ENCODE assay signal across 27 mouse cellular contexts in the genomic region with DNA sequence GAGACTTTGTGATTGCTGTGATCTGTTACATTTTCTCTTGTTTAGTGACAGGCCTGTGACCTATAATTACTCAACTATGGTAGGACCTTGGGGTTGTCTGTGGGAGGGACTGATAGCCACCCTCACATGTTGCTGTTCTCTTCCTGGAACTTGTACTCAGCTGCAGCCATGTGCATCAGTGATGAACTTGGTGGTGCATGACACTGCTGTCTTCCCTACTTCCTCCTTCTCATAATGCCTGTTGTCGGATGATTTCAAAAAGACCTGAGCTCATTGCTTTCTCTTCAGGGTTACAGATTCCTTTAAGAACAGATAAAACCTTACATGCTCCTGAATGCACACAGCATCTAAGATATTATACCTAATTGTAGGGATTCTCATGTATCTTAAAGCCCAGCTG. TPM values are rescaled to one million over a fixed set of nuclear protein-coding genes. Genes with fewer than 3 reads are reported as not detected.
DNase-seq lines count a peak whose midpoint lies in the region; ATAC-seq and TF ChIP-seq lines count a peak whose summit lies in the region.
"Had no signal": no experiment of that assay in that cellular context is flagged by ENCODE, and none has a peak within 500 bp of the region (broad histone marks: within the 10 kb centered on the region; RNA-seq: fewer than 3 reads in every experiment).

No protein-coding gene starts in this region.

- peaks cover 20% of the 10 kb centered on the region for H3K4me1 ChIP-seq in liver, postnatal 0 days (ENCODE audit: insufficient read depth)
- H3K4me1 ChIP-seq in liver, embryonic 12.5 days: peaks cover 34% of the 10 kb centered on the region
- peaks cover 57% of the 10 kb centered on the region for H3K4me1 ChIP-seq in G1E (ENCODE audit: insufficient read depth, low read depth, low read length)
- 0 out of 2 replicates have a peak, but pooled peaks cover 4% of the 10 kb centered on the region for H3K4me1 ChIP-seq in midbrain, postnatal 0 days (ENCODE audit: insufficient read depth, low read length)

- DNase-seq in liver, postnatal 0 days: no peak
- peak; percentile 51 for DNase-seq in G1E (ENCODE audit: low spot score)
- peak; percentile 12 for DNase-seq in induced T-regulatory cell, adult 2 months (ENCODE audit: low read depth)
- no peak for DNase-seq in left cerebral cortex, adult 2 months (ENCODE audit: extremely low spot score in 1 of 2, low spot score in 2 of 2)
- DNase-seq in midbrain, postnatal 0 days (ENCODE audit: low spot score): no peak
- DNase-seq in adrenal gland, adult 18-20 months (ENCODE audit: low spot score in 2 of 2): no peak
- DNase-seq: adrenal gland, adult 2 months; cerebellum, adult 11-12 months; cerebellum, postnatal 25 days; embryo, embryonic 11 days; gastrocnemius, postnatal 14 days; heart, adult 18-20 months; heart, postnatal 10 days; kidney, adult 18-20 months; kidney, postnatal 10 days; lung, adult 18-20 months; lung, postnatal 14 days; right cerebral cortex, postnatal 25 days; thymus, postnatal 25 days had no signal

- no peak overlapping the region for H3K4me2 ChIP-seq in liver, postnatal 0 days (ENCODE audit: low read depth, low read length)
- H3K4me2 ChIP-seq in liver, embryonic 12.5 days: no peak overlapping the region
- H3K4me2 ChIP-seq in midbrain, postnatal 0 days (ENCODE audit: low read depth, low read length, poor library complexity, severe bottlenecking): no peak overlapping the region
- H3K4me2 ChIP-seq: heart, embryonic 12.5 days; stomach, embryonic 15.5 days had no signal

- no peak for TF ChIP-seq EP300 in liver, postnatal 0 days (IDR thresholded peaks at IDR 0.05; ENCODE audit: low read depth)

- H3K27ac ChIP-seq in liver, postnatal 0 days (ENCODE audit: low read depth): no peak overlapping the region
- no peak overlapping the region for H3K27ac ChIP-seq in liver, embryonic 12.5 days
- H3K27ac ChIP-seq in left cerebral cortex, adult 2 months: no peak overlapping the region
- no peak overlapping the region for H3K27ac ChIP-seq in midbrain, postnatal 0 days (ENCODE audit: low read depth, low read length)
- H3K27ac ChIP-seq: layer of hippocampus, adult 2 months; midbrain, embryonic 10.5 days; stomach, embryonic 15.5 days had no signal

- H3K9me3 ChIP-seq in liver, postnatal 0 days (ENCODE audit: low read length): no peaks in the 10 kb centered on the region
- no peaks in the 10 kb centered on the region for H3K9me3 ChIP-seq in liver, embryonic 12.5 days (replicated peaks)
- H3K9me3 ChIP-seq in G1E (replicated peaks): no peaks in the 10 kb centered on the region
- H3K9me3 ChIP-seq in midbrain, postnatal 0 days (ENCODE audit: low read length): no peaks in the 10 kb centered on the region
- H3K9me3 ChIP-seq: heart, embryonic 12.5 days; midbrain, embryonic 10.5 days; stomach, embryonic 15.5 days had no signal

- H3K36me3 ChIP-seq in liver, postnatal 0 days (replicated peaks; ENCODE audit: insufficient read depth, low read length): peaks cover 8% of the 10 kb centered on the region
- peaks cover 31% of the 10 kb centered on the region for H3K36me3 ChIP-seq in liver, embryonic 12.5 days
- peaks cover 50% of the 10 kb centered on the region for H3K36me3 ChIP-seq in G1E (replicated peaks)
- peaks cover 14% of the 10 kb centered on the region for H3K36me3 ChIP-seq in midbrain, postnatal 0 days (ENCODE audit: insufficient read depth, low read length)

- ATAC-seq in liver, postnatal 0 days: peak; percentile 22; the same call in 1 of the 2 replicates
- no peak for ATAC-seq in liver, embryonic 12.5 days
- peak; percentile 85 for ATAC-seq in G1E (ENCODE audit: extremely low read depth, insufficient number of reproducible peaks, low FRiP score, poor library complexity, severe bottlenecking)
- peak; percentile 87 for ATAC-seq in neutrophil, adult 5-6 weeks (ENCODE audit: extremely low read depth, insufficient number of reproducible peaks, low FRiP score, poor library complexity, severe bottlenecking)
- no peak for ATAC-seq in midbrain, postnatal 0 days (ENCODE audit: low FRiP score)
- ATAC-seq: forebrain, embryonic 16.5 days; inflammation-experienced regulatory T-cells, adult 6 months had no signal

- no peaks in the 10 kb centered on the region for H3K27me3 ChIP-seq in liver, postnatal 0 days (ENCODE audit: insufficient read depth, low read length)
- H3K27me3 ChIP-seq in liver, embryonic 12.5 days (replicated peaks): no peaks in the 10 kb centered on the region
- no peaks in the 10 kb centered on the region for H3K27me3 ChIP-seq in G1E (ENCODE audit: insufficient read depth, low read length)
- no peaks in the 10 kb centered on the region for H3K27me3 ChIP-seq in midbrain, postnatal 0 days (ENCODE audit: insufficient read depth, low read length)
- H3K27me3 ChIP-seq: heart, embryonic 12.5 days; stomach, embryonic 15.5 days had no signal

- no peak overlapping the region for H3K9ac ChIP-seq in liver, postnatal 0 days (replicated peaks)
- H3K9ac ChIP-seq in liver, embryonic 12.5 days: no peak overlapping the region
- no peak overlapping the region for H3K9ac ChIP-seq in midbrain, postnatal 0 days (replicated peaks; ENCODE audit: low read length, poor library complexity, severe bottlenecking)
- H3K9ac ChIP-seq: heart, embryonic 12.5 days; stomach, embryonic 15.5 days had no signal

- no peak overlapping the region for H3K4me3 ChIP-seq in liver, postnatal 0 days (ENCODE audit: low read depth, low read length)
- no peak overlapping the region for H3K4me3 ChIP-seq in liver, embryonic 12.5 days
- no peak overlapping the region; the same call in 1 of the 2 replicates for H3K4me3 ChIP-seq in G1E (ENCODE audit: low read depth, low read length)
- H3K4me3 ChIP-seq in left cerebral cortex, adult 2 months: no peak overlapping the region
- no peak overlapping the region for H3K4me3 ChIP-seq in midbrain, postnatal 0 days (ENCODE audit: low read depth, low read length)
- H3K4me3 ChIP-seq: heart, embryonic 12.5 days; layer of hippocampus, adult 2 months; midbrain, embryonic 10.5 days; stomach, embryonic 15.5 days had no signal

- no peak for TF ChIP-seq CTCF in liver, postnatal 0 days (IDR thresholded peaks at IDR 0.05; ENCODE audit: low read depth)
- no peak for TF ChIP-seq CTCF in G1E (IDR thresholded peaks at IDR 0.05; ENCODE audit: low read depth, low read length)
- no peak for TF ChIP-seq CTCF in left cerebral cortex, adult 2 months (IDR thresholded peaks at IDR 0.05)
- no peak for TF ChIP-seq CTCF in midbrain, postnatal 0 days (IDR thresholded peaks at IDR 0.05)

- intact Hi-C loops in left cerebral cortex, adult 2 months (cut with DNase I): no loop called here

- WGBS in liver, postnatal 0 days (ENCODE audit: insufficient replicate concordance): 38% methylated on average over 1 of the region's 1 CpGs
- WGBS in liver, embryonic 12.5 days (ENCODE audit: insufficient replicate concordance): 50% methylated on average over 1 of the region's 1 CpGs
- WGBS in midbrain, postnatal 0 days: 94% methylated on average over 1 of the region's 1 CpGs

RNA-seq across cellular contexts. Expression of a gene that starts 2.7 kb away (rescaled TPM):
- 16.3 and 16.5 TPM in 2 replicates for polyA plus RNA-seq in liver, postnatal 0 days (2015; fragmentation: Nextera tagmentation; extraction: Ambion mirVana)
- 18.9 and 19.1 TPM in 2 replicates for polyA plus RNA-seq in liver, embryonic 12.5 days (2016; fragmentation: Nextera tagmentation; extraction: Ambion mirVana)
- total RNA-seq in G1E (2014; fragmentation: Nextera tagmentation): 14.8 and 26.0 TPM in 2 replicates
- 63.5 and 64.7 TPM in 2 replicates for total RNA-seq in G1E (2017)
- 10.6 and 47.8 TPM in 2 replicates for polyA plus RNA-seq in G1E (2012)
- 49.3 and 51.8 TPM in 2 replicates for total RNA-seq in neutrophil, adult 5-6 weeks (2017)
- total RNA-seq in left cerebral cortex, adult 2 months (2021): 10 to 100 TPM; 90.7 to 95.1 TPM
- 31.2 and 35.9 TPM in 2 replicates for total RNA-seq in midbrain, postnatal 0 days (2014; rRNA removed)
- polyA plus RNA-seq in midbrain, postnatal 0 days (2015; fragmentation: Nextera tagmentation; extraction: Ambion mirVana): 45.8 and 51.0 TPM in 2 replicates
- total RNA-seq in adrenal gland, adult 18-20 months (2021): 10 to 100 TPM; 37.4 to 51.1 TPM

RNA-seq across cellular contexts. Expression of a gene that starts 44.4 kb away (rescaled TPM):
- 6.8 and 7.2 TPM in 2 replicates for polyA plus RNA-seq in liver, postnatal 0 days (2015; fragmentation: Nextera tagmentation; extraction: Ambion mirVana)
- polyA plus RNA-seq in liver, embryonic 12.5 days (2016; fragmentation: Nextera tagmentation; extraction: Ambion mirVana): 21.3 and 22.3 TPM in 2 replicates
- total RNA-seq in G1E (2014; fragmentation: Nextera tagmentation): 109 and 121 TPM in 2 replicates
- total RNA-seq in G1E (2017): 66.7 and 79.5 TPM in 2 replicates
- 4.5 and 5.8 TPM in 2 replicates for polyA plus RNA-seq in G1E (2012)
- total RNA-seq in neutrophil, adult 5-6 weeks (2017): 37.2 and 38.1 TPM in 2 replicates
- total RNA-seq in left cerebral cortex, adult 2 months (2021): 10 to 100 TPM; 20.1 to 21.7 TPM
- 17.2 and 17.5 TPM in 2 replicates for total RNA-seq in midbrain, postnatal 0 days (2014; rRNA removed)
- polyA plus RNA-seq in midbrain, postnatal 0 days (2015; fragmentation: Nextera tagmentation; extraction: Ambion mirVana): 9.5 and 10.6 TPM in 2 replicates
- 10 to 100 TPM; 31.8 to 36.3 TPM for total RNA-seq in adrenal gland, adult 18-20 months (2021)

RNA-seq across cellular contexts. Expression of a gene that starts 56.0 kb away (rescaled TPM):
- polyA plus RNA-seq in liver, postnatal 0 days (2015; fragmentation: Nextera tagmentation; extraction: Ambion mirVana): 0.99 and 1.5 TPM in 2 replicates
- polyA plus RNA-seq in liver, embryonic 12.5 days (2016; fragmentation: Nextera tagmentation; extraction: Ambion mirVana): 2.6 and 2.8 TPM in 2 replicates
- total RNA-seq in G1E (2014; fragmentation: Nextera tagmentation) (19.4 and 20.5 TPM in 2 replicates), G1E (2017) (6.9 and 7.7 TPM in 2 replicates)
- polyA plus RNA-seq in G1E (2012): 14.9 and 15.9 TPM in 2 replicates
- 8.6 and 9.0 TPM in 2 replicates for total RNA-seq in neutrophil, adult 5-6 weeks (2017)
- total RNA-seq in left cerebral cortex, adult 2 months (2021): 1 to 10 TPM; 1.1 to 1.2 TPM
- 1.9 and 2.5 TPM in 2 replicates for total RNA-seq in midbrain, postnatal 0 days (2014; rRNA removed)
- polyA plus RNA-seq in midbrain, postnatal 0 days (2015; fragmentation: Nextera tagmentation; extraction: Ambion mirVana): 1.7 and 2.0 TPM in 2 replicates
- total RNA-seq in adrenal gland, adult 18-20 months (2021): 1 to 10 TPM; 1.1 to 1.3 TPM

Comparison
In these comparisons a context has a peak if more than half of its experiments do, and no peak if none do; other contexts are left out.
1. ATAC-seq: peak in liver, postnatal 0 days (single experiment), G1E (single experiment) and neutrophil, adult 5-6 weeks (single experiment); none in liver, embryonic 12.5 days (single experiment) and midbrain, postnatal 0 days (single experiment).
2. DNase-seq: peak in G1E (single experiment) and induced T-regulatory cell, adult 2 months (single experiment); none in liver, postnatal 0 days (single experiment), left cerebral cortex, adult 2 months (0 of 2), midbrain, postnatal 0 days (single experiment) and adrenal gland, adult 18-20 months (0 of 2).